Mouse (Mus musculus) NIH3T3 (cell line): ENCODE data around the gene Dpp6.

Source experiments
- DNase-seq: peaks from one replicate; pipeline ENCODE4 v3.0.0-alpha.2; 2012; ENCODE audit warnings: low read depth

Dpp6 gene

DNA sequence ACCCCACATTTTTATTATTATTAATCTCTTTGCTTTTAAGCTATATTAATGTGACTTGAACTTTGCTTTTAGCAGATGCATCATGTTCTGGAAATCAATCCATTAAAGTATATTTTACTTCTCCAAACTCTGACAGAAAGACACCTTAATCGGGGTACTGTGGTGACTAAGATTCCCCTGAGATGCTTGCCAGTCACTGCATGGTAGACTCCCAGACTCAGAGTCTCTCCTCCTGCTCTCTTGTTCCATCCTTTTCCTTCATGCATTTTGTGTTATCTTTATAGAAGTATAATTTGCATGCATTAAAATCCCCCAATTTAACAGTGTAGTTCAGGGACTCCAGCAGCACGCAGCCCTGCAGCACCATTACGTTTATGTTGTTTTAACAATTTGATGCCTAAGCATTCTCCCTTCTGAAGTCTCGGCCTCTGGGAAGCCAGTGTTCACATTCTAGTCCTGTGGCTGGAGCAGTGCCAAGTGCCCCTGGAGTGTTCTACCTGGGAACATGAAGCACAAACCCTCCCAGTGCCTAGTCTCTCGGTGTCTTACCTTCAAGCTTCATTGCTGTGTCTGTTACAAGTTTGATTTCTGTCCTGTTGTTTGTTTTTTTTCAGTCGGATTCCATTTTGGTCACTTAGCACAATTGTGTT is 153.1 kb downstream of the Dpp6 start:
- DNase-seq, result no peak

DNA sequence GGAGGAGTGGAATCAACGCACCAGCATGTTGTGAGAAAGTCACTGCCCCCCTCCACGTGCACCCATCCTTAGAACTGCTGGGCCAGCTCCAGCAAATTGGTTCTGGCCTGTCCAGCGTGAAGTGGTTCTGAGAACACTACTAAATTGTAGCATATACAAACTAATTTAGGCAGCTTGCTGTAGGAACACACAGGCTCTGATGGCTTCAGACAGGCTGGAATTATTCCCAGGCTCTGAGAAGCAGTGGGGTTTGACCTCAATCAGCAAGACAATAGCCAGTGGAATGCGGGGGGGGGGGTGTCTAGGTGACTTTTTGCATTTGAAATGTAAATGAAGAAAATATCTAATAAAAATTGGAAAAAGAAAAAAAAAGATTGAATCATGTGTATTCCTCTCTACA is 156.2 kb downstream of the Dpp6 start:
- DNase-seq, result no peak

DNA sequence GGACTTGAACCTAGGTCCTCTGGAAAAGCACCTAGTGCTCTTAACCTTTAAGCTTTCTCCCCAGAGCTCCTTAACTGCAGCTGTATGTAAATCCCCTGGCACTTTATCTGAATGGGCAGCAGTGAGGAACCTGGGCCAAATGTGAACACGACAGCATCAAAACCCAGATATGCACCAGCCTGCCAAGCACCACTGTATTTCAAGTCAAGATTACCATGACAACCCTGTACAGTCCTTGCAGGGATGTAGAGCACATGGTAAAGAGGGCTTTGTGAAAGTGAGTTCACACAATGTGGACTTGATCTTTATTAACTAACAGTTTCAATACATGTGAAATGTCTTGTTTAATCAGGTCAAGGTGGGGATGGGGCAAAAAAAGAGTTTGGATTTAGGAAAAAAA is 162.3 kb downstream of the Dpp6 start:
- DNase-seq, result no peak

GRCm38 (mm10) chr5:26979755-26980154 is 162.8 kb downstream of the Dpp6 start:
- DNase-seq, result no peak

DNA sequence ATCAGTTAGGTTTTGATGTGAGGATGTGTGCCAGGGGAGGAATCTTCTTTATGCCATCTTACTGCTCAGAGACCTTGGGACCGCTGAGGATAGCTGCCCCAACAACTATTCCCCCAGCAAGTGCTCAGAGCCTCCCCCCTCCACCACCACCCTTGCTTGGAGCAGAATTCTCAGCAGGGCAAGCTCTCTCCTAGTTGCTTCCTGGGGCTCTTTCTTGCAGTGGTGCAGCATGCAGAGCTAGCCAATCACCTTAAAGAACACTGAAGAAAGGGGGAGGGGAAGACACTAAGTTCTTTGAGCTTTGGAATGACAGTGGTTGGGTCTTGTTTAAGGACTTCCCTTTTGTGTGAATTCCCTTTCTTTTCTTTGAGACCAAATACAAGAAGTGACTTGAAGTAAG is 168.1 kb downstream of the Dpp6 start:
- DNase-seq, result no peak

DNA sequence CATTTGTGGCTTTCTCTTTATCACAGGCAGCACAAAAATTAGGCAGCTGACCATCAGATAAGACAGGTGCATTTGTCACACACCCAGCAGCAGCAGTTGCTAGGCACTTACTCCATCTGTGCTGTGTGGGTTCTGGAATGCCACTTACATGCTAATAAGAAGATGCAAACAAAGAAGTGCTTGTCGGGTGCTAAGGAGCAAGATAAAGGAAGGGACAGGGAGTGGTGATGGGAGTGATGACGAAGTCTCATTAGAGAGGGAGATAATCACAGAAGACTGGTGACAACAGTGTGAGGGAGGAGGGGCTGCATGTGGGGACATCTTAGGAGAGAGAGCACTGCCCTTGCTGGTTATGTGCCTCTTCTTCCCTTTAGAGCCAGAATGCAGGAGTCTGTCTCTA is 174.6 kb downstream of the Dpp6 start:
- DNase-seq, result no peak

DNA sequence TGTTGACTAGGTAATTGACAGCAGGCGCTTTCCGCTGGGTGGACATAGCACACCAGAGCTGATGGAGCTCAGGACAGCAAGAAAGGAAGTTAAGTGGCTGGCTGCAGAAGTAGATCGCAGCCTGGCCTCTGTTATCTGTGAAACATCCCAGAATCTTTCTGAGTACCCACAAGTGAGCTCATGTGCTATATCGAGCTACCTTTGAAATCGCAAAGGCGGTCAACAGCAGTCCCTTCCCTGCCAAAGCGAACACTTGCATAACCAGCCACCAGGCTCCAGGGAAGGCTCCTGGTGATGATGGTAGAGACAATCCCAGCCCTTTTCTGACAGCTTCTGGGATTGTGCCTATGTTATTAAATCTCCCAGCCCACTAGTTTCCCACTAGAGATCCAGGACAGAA is 186.5 kb downstream of the Dpp6 start:
- DNase-seq, result no peak

DNA sequence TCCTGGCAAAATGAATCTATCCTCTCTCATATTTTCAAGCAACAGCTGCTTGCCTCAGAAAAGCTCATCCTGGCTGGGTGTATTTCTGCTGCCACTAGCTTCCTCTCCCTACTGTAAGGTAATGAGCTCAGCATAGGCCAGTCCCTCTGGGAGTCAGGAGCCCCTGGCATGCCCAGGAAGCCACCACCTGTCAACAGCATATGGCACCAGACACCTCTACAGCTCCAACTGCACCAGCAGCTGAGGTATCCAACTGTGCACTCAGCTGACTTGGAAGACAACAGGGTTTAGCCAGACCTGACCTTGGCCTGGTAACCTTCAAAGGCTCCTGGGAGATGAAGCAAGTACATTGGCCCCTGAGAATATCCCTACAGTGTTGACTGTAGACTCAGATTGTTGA is 192.2 kb downstream of the Dpp6 start:
- no peak for DNase-seq

DNA sequence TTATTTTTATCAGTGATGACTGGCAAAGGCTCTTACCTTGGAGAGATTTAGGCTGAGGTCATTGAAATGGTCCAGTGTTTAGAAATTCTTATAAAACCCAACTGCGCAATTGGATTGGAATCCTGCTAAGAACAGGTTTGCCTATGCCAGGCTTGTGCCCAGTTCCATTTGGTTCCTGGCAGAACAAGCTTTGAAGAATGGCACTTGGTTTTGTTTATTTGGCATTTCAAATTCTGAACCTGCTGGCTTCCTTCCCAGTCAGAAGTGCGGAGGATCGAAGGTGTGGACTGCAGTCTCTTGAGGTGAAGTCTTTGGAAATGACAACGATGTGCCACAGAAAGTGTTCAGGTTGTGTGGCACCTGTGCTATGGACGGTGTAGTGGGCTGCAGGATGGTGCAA is 193.6 kb downstream of the Dpp6 start:
- no peak for DNase-seq

GRCm38 (mm10) chr5:27018314-27018956 is 201.4 kb downstream of the Dpp6 start:
- no peak for DNase-seq

DNA sequence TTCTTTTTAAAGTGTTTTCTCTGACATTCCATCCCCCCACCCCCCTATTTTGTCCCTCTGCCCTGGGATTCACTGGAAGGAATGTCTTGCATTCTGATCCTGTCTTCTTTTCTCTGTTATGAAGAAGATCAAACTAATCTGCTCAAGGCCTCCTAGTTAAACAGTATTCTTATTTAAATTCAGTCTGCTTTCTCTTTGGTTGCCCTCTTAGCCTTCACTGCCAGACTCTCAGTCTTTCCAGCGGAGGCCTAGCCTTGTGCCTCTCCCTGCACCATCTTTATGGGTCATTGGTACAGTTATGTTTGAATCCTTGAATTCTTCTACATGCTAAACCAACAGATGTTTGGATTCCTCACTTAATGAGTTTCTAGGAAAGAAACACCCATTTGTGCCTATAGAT is 211.6 kb downstream of the Dpp6 start:
- no peak for DNase-seq

GRCm38 (mm10) chr5:27029784-27030183 is 212.8 kb downstream of the Dpp6 start:
- peak; percentile 6 for DNase-seq

DNA sequence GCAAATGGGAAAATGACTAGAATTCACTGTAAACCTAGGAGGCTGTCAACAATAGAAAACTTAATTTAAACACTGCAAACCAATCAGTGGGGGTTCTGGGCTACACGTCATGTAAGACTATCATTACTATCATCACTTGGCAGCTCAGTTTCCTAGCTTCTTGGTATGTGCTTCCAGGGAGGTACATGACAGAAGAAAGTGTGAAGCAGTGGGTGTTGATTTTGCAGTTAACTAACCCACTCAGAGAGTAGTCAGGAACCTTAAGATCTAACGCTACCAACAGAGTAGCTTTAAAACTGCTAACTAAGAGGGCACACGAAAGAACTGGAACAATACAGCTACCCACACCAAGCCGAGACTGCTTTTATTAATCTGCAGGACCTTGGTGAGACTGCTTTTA is 217.9 kb downstream of the Dpp6 start:
- no peak for DNase-seq

- peak; percentile 21 for DNase-seq
Observed at GRCm38 (mm10) chr5:27035291-27035690, 218.3 kb downstream of the Dpp6 start.

DNA sequence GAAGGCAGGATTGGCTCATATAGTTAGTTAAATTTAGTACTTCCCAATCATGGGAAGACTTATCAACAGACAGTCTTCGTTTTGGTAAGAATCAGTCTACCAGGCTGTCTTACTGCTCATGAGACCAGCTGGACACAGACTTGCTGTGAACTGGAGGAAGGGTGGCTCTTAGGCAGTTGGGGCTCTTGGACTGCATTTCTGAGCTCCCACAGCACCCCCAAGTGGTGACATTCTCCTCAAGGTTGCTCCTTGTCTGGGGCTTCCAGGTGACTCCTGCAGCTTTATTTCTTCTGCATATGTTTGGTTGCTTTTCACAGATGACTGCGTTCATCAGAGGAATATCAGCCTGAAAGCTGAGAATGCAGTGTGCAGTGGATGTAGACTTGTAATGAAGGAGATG is 218.9 kb downstream of the Dpp6 start:
- DNase-seq, result no peak

DNA sequence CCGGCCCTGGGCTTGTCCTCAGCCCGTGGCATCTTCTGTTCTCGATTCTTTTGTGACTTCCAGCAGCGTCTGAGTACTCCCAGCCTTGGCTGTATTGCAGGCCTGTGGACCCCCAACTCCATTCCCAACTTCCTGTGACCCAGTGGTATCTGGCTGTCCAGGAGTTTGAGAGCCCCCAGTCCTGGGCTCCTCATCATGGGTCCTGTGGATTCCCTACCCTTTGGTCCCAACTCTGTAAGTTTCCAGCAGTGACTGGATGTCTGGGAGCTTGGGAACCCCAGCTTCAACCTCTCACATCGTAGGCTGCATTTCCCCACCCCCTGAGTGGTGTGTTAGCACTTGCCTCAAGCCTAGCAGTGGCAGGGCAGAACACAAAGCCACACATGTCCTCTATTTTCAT is 220.8 kb downstream of the Dpp6 start:
- DNase-seq, result no peak

DNA sequence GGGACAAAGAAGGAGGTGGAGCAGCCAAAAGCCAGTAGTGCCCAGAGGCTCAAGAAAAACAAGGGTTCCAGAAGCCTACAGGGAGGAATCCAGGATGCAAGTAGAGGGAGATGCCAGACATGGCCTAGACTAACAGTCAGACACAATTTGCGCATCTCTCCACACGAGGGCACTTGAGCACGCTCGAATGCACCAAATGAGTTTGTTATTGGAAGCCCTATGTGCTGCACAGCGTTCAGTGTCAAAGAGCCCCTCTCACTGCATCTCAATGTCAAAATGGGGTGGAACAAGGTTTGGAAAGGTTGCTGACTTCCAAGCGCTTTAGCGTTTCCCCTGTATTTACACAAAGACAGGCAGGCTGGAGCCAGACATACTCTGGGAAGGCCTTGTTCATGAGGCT is 231.2 kb downstream of the Dpp6 start:
- peak; percentile 35 for DNase-seq

- DNase-seq, result no peak
Observed at GRCm38 (mm10) chr5:27048926-27049325, 231.9 kb downstream of the Dpp6 start.

GRCm38 (mm10) chr5:27049341-27050091 is 232.5 kb downstream of the Dpp6 start:
- DNase-seq, result no peak

GRCm38 (mm10) chr5:27051250-27051649 is 234.2 kb downstream of the Dpp6 start:
- DNase-seq, result no peak

DNA sequence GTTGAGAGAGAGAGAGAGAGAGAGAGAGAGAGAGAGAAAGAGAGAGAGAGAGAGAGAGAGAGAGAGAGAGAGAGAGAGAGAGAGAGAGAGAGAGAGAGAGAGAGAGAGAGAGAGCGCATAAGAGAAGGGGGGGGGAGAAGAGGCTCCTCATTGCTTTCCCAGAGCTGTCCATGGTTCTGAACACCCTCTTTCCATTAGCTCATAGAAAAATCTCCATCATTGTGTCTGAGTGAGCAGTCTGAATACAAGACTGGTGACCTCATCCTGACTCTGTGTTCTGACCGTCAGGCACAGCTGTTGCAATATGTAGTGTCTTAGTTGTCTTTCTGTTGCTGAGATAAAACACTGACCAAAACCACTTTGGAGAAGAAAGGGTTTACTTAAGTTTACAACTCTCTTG is 235.4 kb downstream of the Dpp6 start:
- DNase-seq, result peak; percentile 52

- DNase-seq, result no peak
Observed at GRCm38 (mm10) chr5:27056436-27056835, 239.4 kb downstream of the Dpp6 start.

GRCm38 (mm10) chr5:27060114-27060513 is 243.1 kb downstream of the Dpp6 start:
- DNase-seq, result no peak
